Mouse (Mus musculus) stomach, postnatal 0 days (tissue): ENCODE results near the gene Megf11. TPM values are rescaled to one million over a fixed set of nuclear protein-coding genes. Genes with fewer than 3 reads are reported as not detected.

Experiments used
- ATAC-seq: fragments of 200-750 bp; cut with Nextera tagmentation; 2 replicates; pipeline ENCODE4 v1.8.0; 2017; ENCODE audit not compliant: low FRiP score, low TSS enrichment
- DNase-seq: peaks from one replicate; pipeline ENCODE4 v3.0.0-alpha.2; 2016; ENCODE audit warnings: low spot score
- H3K27ac ChIP-seq: fragments of 300-500 bp; sonication (generic); replicated peaks from 2 replicates; pipeline ENCODE4 v1.5.1; 2014; ENCODE audit warnings: mild to moderate bottlenecking, control low read depth
- H3K27me3 ChIP-seq: fragments of 300-500 bp; sonication (generic); 2 replicates; pipeline ENCODE4 v1.6.1; 2014; ENCODE audit warnings: low read length; ENCODE audit not compliant: control insufficient read depth, insufficient read depth
- H3K36me3 ChIP-seq: fragments of 300-500 bp; sonication (generic); 2 replicates; pipeline ENCODE4 v1.6.1; 2014; ENCODE audit warnings: low read length, mixed read lengths; ENCODE audit not compliant: control insufficient read depth, insufficient read depth
- H3K4me1 ChIP-seq: fragments of 300-500 bp; sonication (generic); replicated peaks from 2 replicates; pipeline ENCODE4 v1.6.1; 2014; ENCODE audit warnings: antibody characterized with exemption; ENCODE audit not compliant: control insufficient read depth, insufficient read depth
- H3K4me2 ChIP-seq: fragments of 300-500 bp; sonication (generic); replicated peaks from 2 replicates; pipeline ENCODE4 v1.6.1; 2014; ENCODE audit warnings: low read depth, mild to moderate bottlenecking, control low read depth, moderate library complexity
- H3K4me3 ChIP-seq: fragments of 300-500 bp; sonication (generic); 2 replicates; pipeline ENCODE4 v1.5.1; 2014; ENCODE audit warnings: low read depth, low read length, control low read depth
- H3K9ac ChIP-seq: fragments of 300-500 bp; sonication (generic); 2 replicates; pipeline ENCODE4 v1.6.1; 2014; ENCODE audit warnings: mild to moderate bottlenecking, low read length, control low read depth, mixed read lengths
- H3K9me3 ChIP-seq: fragments of 300-500 bp; sonication (generic); 2 replicates; pipeline ENCODE4 v1.6.1; 2016; ENCODE audit warnings: low read length; ENCODE audit not compliant: control insufficient read depth
- CTCF ChIP-seq: IDR thresholded peaks from 2 replicates; pipeline ENCODE4 v1.5.1; 2016; ENCODE audit warnings: antibody characterized with exemption, low read depth, mild to moderate bottlenecking, moderate library complexity
- EP300 ChIP-seq: optimal IDR thresholded peaks from 2 replicates; pipeline ENCODE3; 2016; ENCODE audit warnings: antibody characterized with exemption
- WGBS: fragments of 180-500 bp; shearing (Covaris S2); extraction: QIAGEN DNeasy Blood & Tissue Kit; methylation state at CpG from one replicate; pipeline ENCODE4 v1.1.7; 2014; 5-methylcytosine and 5-hydroxymethylcytosine counted together
- polyA plus RNA-seq: library from polyadenylated mRNA; unstranded; fragments of >200 nt; fragmentation: Nextera tagmentation; extraction: Ambion mirVana; gene quantifications from 2 replicates; pipeline ENCODE4 v1.2.1, GENCODE M21; 2015

The Megf11 gene
- polyA plus RNA-seq, 1 experiment from 2014 or later: 0.46 TPM

DNA sequence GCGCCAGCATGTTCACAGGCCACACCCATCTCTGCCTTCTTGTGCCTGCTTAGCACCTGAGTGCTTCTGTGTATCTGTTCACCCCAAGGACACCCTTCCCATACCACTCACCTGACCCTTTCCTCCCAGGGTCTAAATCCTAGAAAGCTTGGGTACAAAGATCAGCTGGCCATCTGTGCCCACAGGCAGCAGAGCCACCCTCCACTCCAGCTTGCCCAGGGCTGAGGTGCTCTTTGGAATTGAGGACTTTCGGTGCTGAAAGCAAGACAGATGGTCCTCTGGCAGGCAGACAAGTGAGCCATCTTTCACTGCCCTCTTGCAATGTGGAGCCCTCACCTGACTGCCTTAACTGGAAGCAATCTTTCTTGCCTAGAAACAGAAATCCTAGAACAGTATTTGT, 251.5 kb downstream of the Megf11 start:
- 54% methylated on average over 2 of the region's 2 CpGs for WGBS
- no peaks in the 10 kb centered on the region for H3K4me1 ChIP-seq
- no peaks in the 10 kb centered on the region for H3K9me3 ChIP-seq
- no peaks in the 10 kb centered on the region for H3K27me3 ChIP-seq
- H3K9ac ChIP-seq: no peak overlapping the region
- TF ChIP-seq CTCF: no peak
- TF ChIP-seq EP300: no peak
- no peaks in the 10 kb centered on the region for H3K36me3 ChIP-seq
- no peak overlapping the region for H3K4me2 ChIP-seq
- DNase-seq: no peak
- no peak overlapping the region for H3K4me3 ChIP-seq
- H3K27ac ChIP-seq: no peak overlapping the region
- ATAC-seq: no peak

GRCm38 (mm10) chr9:64638250-64638649, 252.8 kb downstream of the Megf11 start:
- peak overlapping the region; percentile 41 for H3K4me2 ChIP-seq
- H3K9me3 ChIP-seq: no peaks in the 10 kb centered on the region
- H3K27me3 ChIP-seq: no peaks in the 10 kb centered on the region
- TF ChIP-seq CTCF (no peak), EP300 (no peak)
- 0 out of 2 replicates have a peak, but pooled peaks have one; percentile 46 for ATAC-seq
- H3K36me3 ChIP-seq: no peaks in the 10 kb centered on the region
- no peak overlapping the region for H3K27ac ChIP-seq
- DNase-seq: peak; percentile 66
- no peak overlapping the region for H3K4me3 ChIP-seq
- no peak overlapping the region; the same call in 1 of the 2 replicates for H3K9ac ChIP-seq
- 4% methylated on average over 22 of the region's 22 CpGs for WGBS
- H3K4me1 ChIP-seq: no peaks in the 10 kb centered on the region

- no peak overlapping the region for H3K4me3 ChIP-seq
- H3K9ac ChIP-seq: no peak overlapping the region
- DNase-seq (peak; percentile 25), ATAC-seq (0 out of 2 replicates have a peak, but pooled peaks have one; percentile 45)
- no peaks in the 10 kb centered on the region for H3K36me3 ChIP-seq
- no peaks in the 10 kb centered on the region for H3K9me3 ChIP-seq
- H3K4me2 ChIP-seq: no peak overlapping the region
- WGBS: 7% methylated on average over 5 of the region's 5 CpGs
- no peaks in the 10 kb centered on the region for H3K4me1 ChIP-seq
- H3K27me3 ChIP-seq: no peaks in the 10 kb centered on the region
- no peak overlapping the region for H3K27ac ChIP-seq
- TF ChIP-seq EP300: no peak
- peak; percentile 80 for TF ChIP-seq CTCF
Measured at GRCm38 (mm10) chr9:64639664-64640063, 254.2 kb downstream of the Megf11 start.

DNA sequence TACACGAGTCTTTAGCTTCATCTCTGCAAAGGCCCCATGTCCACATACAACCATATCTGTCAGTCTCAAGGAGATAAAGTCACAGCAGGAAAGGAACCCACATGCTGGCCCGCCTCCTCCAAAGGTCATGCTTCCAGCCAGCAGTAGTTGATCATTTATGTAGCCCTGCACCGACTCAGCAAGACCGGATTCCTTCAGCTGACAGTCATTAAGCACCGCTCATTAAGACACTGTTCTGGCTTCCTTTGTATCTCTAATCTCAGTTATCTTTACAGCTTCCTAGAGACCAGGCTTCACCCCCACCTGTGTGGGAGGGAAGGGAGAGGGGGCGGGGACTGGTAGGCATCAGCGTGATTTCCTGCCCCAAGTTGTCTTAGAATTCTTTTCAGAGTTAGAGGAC, 258.7 kb downstream of the Megf11 start:
- Histone ChIP-seq H3K27ac (no peak overlapping the region), H3K4me2 (no peak overlapping the region), H3K9ac (no peak overlapping the region), H3K9me3 (no peaks in the 10 kb centered on the region), H3K4me3 (no peak overlapping the region), H3K27me3 (no peaks in the 10 kb centered on the region), H3K4me1 (no peaks in the 10 kb centered on the region), H3K36me3 (no peaks in the 10 kb centered on the region)
- WGBS: 19% methylated on average over 7 of the region's 7 CpGs
- ATAC-seq: no peak
- TF ChIP-seq EP300: no peak
- no peak for TF ChIP-seq CTCF
- DNase-seq: no peak

- TF ChIP-seq CTCF: no peak
- no peak for TF ChIP-seq EP300
- Histone ChIP-seq H3K27ac (no peak overlapping the region), H3K4me1 (no peaks in the 10 kb centered on the region), H3K9ac (no peak overlapping the region), H3K36me3 (no peaks in the 10 kb centered on the region), H3K4me3 (no peak overlapping the region), H3K27me3 (no peaks in the 10 kb centered on the region), H3K9me3 (no peaks in the 10 kb centered on the region), H3K4me2 (no peak overlapping the region)
- 81% methylated on average over 3 of the region's 3 CpGs for WGBS
- ATAC-seq: no peak
- no peak for DNase-seq
Measured at GRCm38 (mm10) chr9:64645462-64645861, 260.0 kb downstream of the Megf11 start.

- Histone ChIP-seq H3K4me3 (no peak overlapping the region), H3K9ac (no peak overlapping the region), H3K27ac (no peak overlapping the region), H3K4me1 (no peaks in the 10 kb centered on the region), H3K27me3 (no peaks in the 10 kb centered on the region), H3K4me2 (no peak overlapping the region), H3K9me3 (no peaks in the 10 kb centered on the region), H3K36me3 (no peaks in the 10 kb centered on the region)
- DNase-seq (no peak), ATAC-seq (no peak)
- TF ChIP-seq EP300 (no peak), CTCF (no peak)
- WGBS: 60% methylated on average over 9 of the region's 9 CpGs
Measured at GRCm38 (mm10) chr9:64649393-64649792, 264.0 kb downstream of the Megf11 start.
